Mouse (Mus musculus): ENCODE data around the gene Cby3. TPM values are rescaled to one million over a fixed set of nuclear protein-coding genes. Genes with fewer than 3 reads are reported as not detected.

Gene Cby3
- polyA plus RNA-seq, 1 experiment from 2014 or later, result not detected

DNA sequence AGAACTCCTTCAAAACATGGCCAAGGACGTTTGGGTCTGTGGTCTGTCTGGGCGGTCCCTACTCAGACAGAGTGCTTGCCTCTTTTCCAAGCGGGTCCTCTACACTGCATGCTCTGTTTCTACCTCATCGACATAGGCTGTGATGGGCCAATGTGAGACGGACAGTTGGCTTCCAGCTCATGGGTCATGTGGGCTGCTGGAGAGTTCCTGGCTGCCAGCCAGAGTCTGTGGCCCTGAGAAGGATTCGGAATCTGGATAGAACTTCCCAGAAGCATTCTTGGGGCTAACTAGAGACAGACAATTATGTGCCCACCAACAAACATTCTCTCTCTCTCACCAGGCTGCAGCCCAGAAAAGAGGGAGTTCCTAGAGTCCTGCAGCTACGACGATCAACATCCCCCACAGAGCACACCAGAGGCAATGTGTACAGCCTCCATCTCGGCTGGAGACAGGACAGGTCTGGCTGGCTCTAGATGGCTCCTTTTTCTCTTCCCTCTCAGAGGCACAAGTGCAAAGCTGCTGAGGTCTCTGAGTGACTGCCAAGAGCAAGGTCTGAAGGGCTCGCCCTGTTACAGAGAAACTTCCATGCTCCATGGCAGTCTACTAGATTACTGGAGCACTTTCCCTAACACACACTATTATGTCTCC is 49.2 kb downstream of the Cby3 start:
- WGBS, result 25% methylated on average over 10 of the region's 10 CpGs
- peaks cover 74% of the 10 kb centered on the region for H3K36me3 ChIP-seq (ENCODE audit: control insufficient read depth, insufficient read depth, low read length)
- peaks cover 13 to 15% of the 10 kb centered on the region in 2 experiments for H3K4me1 ChIP-seq (ENCODE audit: control insufficient read depth in 2 of 2, insufficient read depth in 2 of 2, low read length in 2 of 2)
- ATAC-seq (ENCODE audit: insufficient number of reproducible peaks, insufficient read depth, low FRiP score, low read depth), result peak; percentile 59
- H3K4me3 ChIP-seq (ENCODE audit: control insufficient read depth in 1 of 2, insufficient read depth in 1 of 2, low read depth in 1 of 2, low read length in 2 of 2), result no peak overlapping the region
- peak overlapping the region; percentile 72 to 86 for H3K27ac ChIP-seq (replicated peaks in 1 of 2; ENCODE audit: control insufficient read depth in 1 of 2, insufficient read depth in 1 of 2, low read depth in 2 of 2, low read length in 2 of 2)
- H3K27me3 ChIP-seq (ENCODE audit: control insufficient read depth, insufficient read depth, low read length), result no peaks in the 10 kb centered on the region
- H3K9ac ChIP-seq (ENCODE audit: low read length), result peak overlapping the region; percentile 14; the same call in 1 of the 2 replicates
- H3K9me3 ChIP-seq (ENCODE audit: control insufficient read depth, low read length), result no peaks in the 10 kb centered on the region
- peak overlapping the region; percentile 31 for H3K4me2 ChIP-seq (ENCODE audit: low read length)

DNA sequence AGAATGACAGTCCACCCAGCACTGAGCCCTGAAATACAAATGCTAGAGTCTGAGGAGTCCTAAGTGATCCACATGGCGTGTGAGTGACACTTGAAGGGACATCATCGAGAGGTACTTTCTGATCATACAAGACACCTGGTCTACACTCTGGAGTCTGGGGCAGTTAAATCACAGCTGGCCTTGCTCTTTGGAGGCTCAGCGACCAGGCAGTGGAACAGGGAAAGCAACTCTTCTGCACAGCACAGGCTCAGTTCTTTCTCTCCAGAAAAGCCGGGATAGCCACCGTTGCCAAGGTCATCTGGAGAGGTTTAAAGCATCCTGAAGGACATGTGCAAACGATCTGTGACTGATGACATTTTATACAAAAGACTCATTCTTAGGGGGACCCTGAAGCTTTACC is 53.0 kb downstream of the Cby3 start:
- Histone ChIP-seq H3K27me3 (ENCODE audit: control insufficient read depth, insufficient read depth, low read length) (no peaks in the 10 kb centered on the region), H3K9ac (ENCODE audit: low read length) (no peak overlapping the region), H3K4me3 (ENCODE audit: control insufficient read depth in 1 of 2, insufficient read depth in 1 of 2, low read depth in 1 of 2, low read length in 2 of 2) (no peak overlapping the region), H3K9me3 (ENCODE audit: control insufficient read depth, low read length) (no peaks in the 10 kb centered on the region), H3K36me3 (ENCODE audit: control insufficient read depth, insufficient read depth, low read length) (peaks cover 63% of the 10 kb centered on the region), H3K4me2 (ENCODE audit: low read length) (no peak overlapping the region), H3K27ac (replicated peaks in 1 of 2; ENCODE audit: control insufficient read depth in 1 of 2, insufficient read depth in 1 of 2, low read depth in 2 of 2, low read length in 2 of 2) (no peak overlapping the region), H3K4me1 (ENCODE audit: control insufficient read depth in 2 of 2, insufficient read depth in 2 of 2, low read length in 2 of 2) (peaks cover 13 to 15% of the 10 kb centered on the region in 2 experiments)
- no peak for ATAC-seq (ENCODE audit: insufficient number of reproducible peaks, insufficient read depth, low FRiP score, low read depth)
- 51% methylated on average over 6 of the region's 6 CpGs for WGBS

MicroRNAs encoded within 50 kb of the gene (microRNA counts, 519-probe panel; counts per million panel counts)
- 3,825 counts per million, percentile 74 among the panel's probes with 10 or more counts for microRNA mmu-miR-804

Small RNA genes within 50 kb of the gene (microRNA-seq; reads per million reads assigned to microRNA genes)
- gene Mir804, result not detected

Other genes with a start within 250 kb of the Cby3 start
- 27.4 and 28.7 TPM in 2 replicates for gene Tbc1d9b, start 223.1 kb upstream of the Cby3 start, polyA plus RNA-seq (2014; fragmentation: Nextera tagmentation; extraction: Ambion mirVana)
- 10.9 and 13.1 TPM in 2 replicates for gene Mrnip, start 180.0 kb upstream of the Cby3 start, polyA plus RNA-seq (2014; fragmentation: Nextera tagmentation; extraction: Ambion mirVana)
- 216 and 226 TPM in 2 replicates for gene Sqstm1, start 143.6 kb upstream of the Cby3 start, polyA plus RNA-seq (2014; fragmentation: Nextera tagmentation; extraction: Ambion mirVana)
- gene Mgat4b, start 143.6 kb upstream of the Cby3 start, polyA plus RNA-seq (2014; fragmentation: Nextera tagmentation; extraction: Ambion mirVana), result 32.9 and 37.6 TPM in 2 replicates
- 1.8 and 1.9 TPM in 2 replicates for gene Ltc4s, start 115.8 kb upstream of the Cby3 start, polyA plus RNA-seq (2014; fragmentation: Nextera tagmentation; extraction: Ambion mirVana)
- 5.2 and 5.6 TPM in 2 replicates for gene Maml1, start 62.2 kb upstream of the Cby3 start, polyA plus RNA-seq (2014; fragmentation: Nextera tagmentation; extraction: Ambion mirVana)
- 197 and 211 TPM in 2 replicates for gene Canx, start 28.8 kb upstream of the Cby3 start, polyA plus RNA-seq (2014; fragmentation: Nextera tagmentation; extraction: Ambion mirVana)
- 226 and 241 TPM in 2 replicates for gene Hnrnph1, start 22.5 kb downstream of the Cby3 start, polyA plus RNA-seq (2014; fragmentation: Nextera tagmentation; extraction: Ambion mirVana)
- 27.1 and 28.6 TPM in 2 replicates for gene Rufy1, start 76.7 kb downstream of the Cby3 start, polyA plus RNA-seq (2014; fragmentation: Nextera tagmentation; extraction: Ambion mirVana)
- gene Adamts2, start 247.6 kb downstream of the Cby3 start, polyA plus RNA-seq (2014; fragmentation: Nextera tagmentation; extraction: Ambion mirVana), result 6.6 and 8.0 TPM in 2 replicates